Mouse (Mus musculus) stomach, adult 2 months (tissue): ENCODE measurements around the gene Vmn1r73. TPM values are rescaled to one million over a fixed set of nuclear protein-coding genes. Genes with fewer than 3 reads are reported as not detected.

Experiments
- polyA plus RNA-seq: library from polyadenylated mRNA; depleted of rRNA; stranded (reverse); fragments of >200 nt; gene quantifications from 2 replicates; pipeline ENCODE4 v1.2.3, GENCODE M21; 2012; rRNA removed

Vmn1r73 gene
- not detected in 2 replicates for polyA plus RNA-seq

DNA sequence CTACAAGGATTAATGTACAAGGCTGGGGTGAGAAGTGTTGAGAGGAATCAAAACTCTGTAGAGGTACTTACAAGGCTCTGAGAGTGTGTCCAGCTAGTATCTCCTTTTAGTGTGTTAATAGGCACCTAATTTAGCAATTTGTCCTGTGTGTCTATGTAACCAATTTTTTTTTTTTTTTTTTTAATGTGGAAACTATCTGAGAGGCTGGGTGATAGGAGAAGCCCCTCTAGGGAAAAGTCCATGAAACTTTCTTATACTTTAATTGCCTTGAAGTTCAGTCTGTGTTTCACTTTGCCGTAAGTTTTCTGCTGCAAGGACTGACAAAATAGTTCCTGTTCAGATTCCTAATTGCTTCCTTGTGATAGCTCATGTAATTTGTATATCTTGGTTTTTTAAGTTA lies at the start of gene Vmn1r73:
TSS of gene Vmn1r73 (plus strand) at position 301 of the 400 bp plus-strand sequence.

Other genes with a start within 250 kb of the Vmn1r73 start
- not detected in 2 replicates for gene Zscan4-ps2, start 216.0 kb upstream of the Vmn1r73 start, polyA plus RNA-seq
- gene Zscan4-ps3, start 121.0 kb upstream of the Vmn1r73 start, polyA plus RNA-seq = not detected in 2 replicates
- not detected in 2 replicates for gene Vmn1r72, start 50.1 kb upstream of the Vmn1r73 start, polyA plus RNA-seq
- gene Vmn1r74, start 103.7 kb downstream of the Vmn1r73 start, polyA plus RNA-seq = not detected in 2 replicates
- gene Vmn1r75, start 144.4 kb downstream of the Vmn1r73 start, polyA plus RNA-seq = not detected in 2 replicates
- gene Vmn1r76, start 207.9 kb downstream of the Vmn1r73 start, polyA plus RNA-seq = not detected in 2 replicates